Mouse (Mus musculus): ENCODE results near the gene Kif1c. TPM values are rescaled to one million over a fixed set of nuclear protein-coding genes. Genes with fewer than 3 reads are reported as not detected.

Gene Kif1c
- polyA plus RNA-seq, 1 experiment from 2014 or later: 2.3 TPM

- H3K27me3 ChIP-seq (replicated peaks; ENCODE audit: control insufficient read depth, insufficient read depth, low read length): no peaks in the 10 kb centered on the region
- H3K4me2 ChIP-seq (ENCODE audit: low read depth, low read length): no peak overlapping the region
- no peak overlapping the region for H3K4me3 ChIP-seq (ENCODE audit: low read length)
- no peaks in the 10 kb centered on the region for H3K9me3 ChIP-seq (ENCODE audit: control insufficient read depth, low read length)
- no peak overlapping the region for H3K9ac ChIP-seq (ENCODE audit: low read depth, low read length)
- H3K36me3 ChIP-seq (ENCODE audit: control insufficient read depth, insufficient read depth, low read length): no peaks in the 10 kb centered on the region
- no peak overlapping the region for H3K27ac ChIP-seq (ENCODE audit: low read length)
- WGBS: 83% methylated on average over 7 of the region's 7 CpGs
- no peak for ATAC-seq
- H3K4me1 ChIP-seq (ENCODE audit: control insufficient read depth, insufficient read depth, low read length): peaks cover 3% of the 10 kb centered on the region; the same call in 1 of the 2 replicates
These were observed 41.8 kb downstream of the Kif1c start for GRCm38 (mm10) chr11:70742117-70742516.

- H3K36me3 ChIP-seq (ENCODE audit: control insufficient read depth, insufficient read depth, low read length): no peaks in the 10 kb centered on the region
- H3K27ac ChIP-seq (ENCODE audit: low read length): no peak overlapping the region
- no peak overlapping the region for H3K4me2 ChIP-seq (ENCODE audit: low read depth, low read length)
- H3K9ac ChIP-seq (ENCODE audit: low read depth, low read length): no peak overlapping the region
- H3K9me3 ChIP-seq (ENCODE audit: control insufficient read depth, low read length): no peaks in the 10 kb centered on the region
- no peaks in the 10 kb centered on the region for H3K27me3 ChIP-seq (replicated peaks; ENCODE audit: control insufficient read depth, insufficient read depth, low read length)
- H3K4me1 ChIP-seq (ENCODE audit: control insufficient read depth, insufficient read depth, low read length): no peaks in the 10 kb centered on the region
- no peak for ATAC-seq
- 78% methylated on average over 12 of the region's 12 CpGs for WGBS
- H3K4me3 ChIP-seq (ENCODE audit: low read length): no peak overlapping the region
These were observed 42.5 kb downstream of the Kif1c start for GRCm38 (mm10) chr11:70742581-70743459.

GRCm38 (mm10) chr11:70745636-70746035, 45.3 kb downstream of the Kif1c start:
- peak; percentile 78 for ATAC-seq
- peak overlapping the region; percentile 5; the same call in 1 of the 2 replicates for H3K27ac ChIP-seq (ENCODE audit: low read length)
- WGBS: 57% methylated on average over 7 of the region's 7 CpGs
- no peak overlapping the region for H3K4me3 ChIP-seq (ENCODE audit: low read length)
- H3K9me3 ChIP-seq (ENCODE audit: control insufficient read depth, low read length): no peaks in the 10 kb centered on the region
- H3K4me2 ChIP-seq (ENCODE audit: low read depth, low read length): no peak overlapping the region
- H3K4me1 ChIP-seq (ENCODE audit: control insufficient read depth, insufficient read depth, low read length): 0 out of 2 replicates have a peak, but pooled peaks cover 3% of the 10 kb centered on the region
- no peaks in the 10 kb centered on the region for H3K36me3 ChIP-seq (ENCODE audit: control insufficient read depth, insufficient read depth, low read length)
- H3K27me3 ChIP-seq (replicated peaks; ENCODE audit: control insufficient read depth, insufficient read depth, low read length): no peaks in the 10 kb centered on the region
- no peak overlapping the region for H3K9ac ChIP-seq (ENCODE audit: low read depth, low read length)

- Histone ChIP-seq H3K4me3 (ENCODE audit: low read length) (no peak overlapping the region), H3K9ac (ENCODE audit: low read depth, low read length) (no peak overlapping the region), H3K4me2 (ENCODE audit: low read depth, low read length) (no peak overlapping the region), H3K27ac (ENCODE audit: low read length) (no peak overlapping the region; the same call in 1 of the 2 replicates), H3K36me3 (ENCODE audit: control insufficient read depth, insufficient read depth, low read length) (no peaks in the 10 kb centered on the region), H3K9me3 (ENCODE audit: control insufficient read depth, low read length) (no peaks in the 10 kb centered on the region), H3K27me3 (replicated peaks; ENCODE audit: control insufficient read depth, insufficient read depth, low read length) (no peaks in the 10 kb centered on the region), H3K4me1 (ENCODE audit: control insufficient read depth, insufficient read depth, low read length) (peaks cover 5% of the 10 kb centered on the region; the same call in 1 of the 2 replicates)
- no peak for ATAC-seq
- 71% methylated on average over 4 of the region's 4 CpGs for WGBS
These were observed 47.7 kb downstream of the Kif1c start for GRCm38 (mm10) chr11:70747876-70748545.

- H3K27me3 ChIP-seq (replicated peaks; ENCODE audit: control insufficient read depth, insufficient read depth, low read length): no peaks in the 10 kb centered on the region
- H3K36me3 ChIP-seq (ENCODE audit: control insufficient read depth, insufficient read depth, low read length): no peaks in the 10 kb centered on the region
- 59% methylated on average over 4 of the region's 4 CpGs for WGBS
- H3K4me2 ChIP-seq (ENCODE audit: low read depth, low read length): 0 out of 2 replicates have a peak overlapping the region, but pooled peaks have one; percentile 1
- H3K4me3 ChIP-seq (ENCODE audit: low read length): no peak overlapping the region
- H3K27ac ChIP-seq (ENCODE audit: low read length): peak overlapping the region; percentile 82
- peaks cover 12% of the 10 kb centered on the region for H3K4me1 ChIP-seq (ENCODE audit: control insufficient read depth, insufficient read depth, low read length)
- ATAC-seq: peak; percentile 96
- no peak overlapping the region for H3K9ac ChIP-seq (ENCODE audit: low read depth, low read length)
- no peaks in the 10 kb centered on the region for H3K9me3 ChIP-seq (ENCODE audit: control insufficient read depth, low read length)
These were observed 52.1 kb downstream of the Kif1c start for GRCm38 (mm10) chr11:70752337-70753017.

DNA sequence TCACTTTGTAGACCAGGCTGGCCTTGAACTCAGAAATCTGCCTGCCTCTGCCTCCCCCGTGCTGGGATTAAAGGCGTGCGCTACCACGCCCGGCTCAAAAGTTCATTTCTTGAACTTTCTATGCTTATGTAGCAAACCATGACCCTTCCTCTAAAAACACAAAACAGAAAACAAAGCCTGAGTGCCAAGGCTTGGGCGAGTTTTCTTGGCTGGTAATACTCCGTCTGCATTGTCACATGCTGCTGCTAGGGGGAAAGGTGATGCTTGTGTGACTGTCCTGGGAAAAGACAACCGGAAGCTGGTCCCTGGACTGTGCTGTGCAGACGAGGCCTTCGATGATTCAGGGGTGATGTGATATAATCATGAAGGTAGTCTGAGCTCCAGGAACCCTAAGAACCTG, 52.8 kb downstream of the Kif1c start:
- no peaks in the 10 kb centered on the region for H3K27me3 ChIP-seq (replicated peaks; ENCODE audit: control insufficient read depth, insufficient read depth, low read length)
- peak overlapping the region; percentile 89 for H3K27ac ChIP-seq (ENCODE audit: low read length)
- ATAC-seq: peak; percentile 34; the same call in 1 of the 2 replicates
- no peaks in the 10 kb centered on the region for H3K36me3 ChIP-seq (ENCODE audit: control insufficient read depth, insufficient read depth, low read length)
- no peak overlapping the region for H3K9ac ChIP-seq (ENCODE audit: low read depth, low read length)
- no peaks in the 10 kb centered on the region for H3K9me3 ChIP-seq (ENCODE audit: control insufficient read depth, low read length)
- no peak overlapping the region for H3K4me2 ChIP-seq (ENCODE audit: low read depth, low read length)
- H3K4me1 ChIP-seq (ENCODE audit: control insufficient read depth, insufficient read depth, low read length): peaks cover 9% of the 10 kb centered on the region
- 77% methylated on average over 10 of the region's 10 CpGs for WGBS
- H3K4me3 ChIP-seq (ENCODE audit: low read length): no peak overlapping the region

DNA sequence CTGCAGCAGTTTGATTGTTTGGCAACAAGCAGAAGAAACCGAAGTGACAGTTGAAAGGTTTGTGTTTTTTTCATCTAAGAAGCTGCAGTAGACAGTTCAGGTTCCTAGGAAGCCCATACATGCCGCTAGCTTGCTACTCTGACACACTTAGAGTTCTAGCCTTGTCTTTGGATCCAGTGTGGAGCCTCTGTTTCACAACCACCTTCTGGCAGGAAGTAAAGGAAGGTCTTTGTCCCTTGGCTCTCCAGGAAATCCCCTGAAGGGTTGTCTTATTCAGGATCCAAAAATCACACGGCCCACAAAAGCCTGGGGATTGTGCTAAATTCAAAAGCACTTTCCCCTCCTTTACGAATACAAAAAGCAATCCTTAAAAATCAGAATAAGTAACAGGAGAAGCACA, 54.1 kb downstream of the Kif1c start:
- 73% methylated on average over 4 of the region's 4 CpGs for WGBS
- Histone ChIP-seq H3K9ac (ENCODE audit: low read depth, low read length) (0 out of 2 replicates have a peak overlapping the region, but pooled peaks have one; percentile 5), H3K36me3 (ENCODE audit: control insufficient read depth, insufficient read depth, low read length) (no peaks in the 10 kb centered on the region), H3K4me3 (ENCODE audit: low read length) (no peak overlapping the region), H3K4me2 (ENCODE audit: low read depth, low read length) (no peak overlapping the region), H3K27me3 (replicated peaks; ENCODE audit: control insufficient read depth, insufficient read depth, low read length) (no peaks in the 10 kb centered on the region), H3K9me3 (ENCODE audit: control insufficient read depth, low read length) (no peaks in the 10 kb centered on the region), H3K27ac (ENCODE audit: low read length) (peak overlapping the region; percentile 70), H3K4me1 (ENCODE audit: control insufficient read depth, insufficient read depth, low read length) (peaks cover 9% of the 10 kb centered on the region)
- no peak for ATAC-seq

- WGBS: 54% methylated on average over 7 of the region's 7 CpGs
- Histone ChIP-seq H3K4me3 (ENCODE audit: low read length) (no peak overlapping the region), H3K27ac (ENCODE audit: low read length) (peak overlapping the region; percentile 70), H3K27me3 (replicated peaks; ENCODE audit: control insufficient read depth, insufficient read depth, low read length) (no peaks in the 10 kb centered on the region), H3K36me3 (ENCODE audit: control insufficient read depth, insufficient read depth, low read length) (no peaks in the 10 kb centered on the region), H3K4me1 (ENCODE audit: control insufficient read depth, insufficient read depth, low read length) (peaks cover 9% of the 10 kb centered on the region), H3K9me3 (ENCODE audit: control insufficient read depth, low read length) (no peaks in the 10 kb centered on the region), H3K9ac (ENCODE audit: low read depth, low read length) (0 out of 2 replicates have a peak overlapping the region, but pooled peaks have one; percentile 5), H3K4me2 (ENCODE audit: low read depth, low read length) (no peak overlapping the region)
- no peak for ATAC-seq
These were observed 54.6 kb downstream of the Kif1c start for GRCm38 (mm10) chr11:70754958-70755357.

- H3K27ac ChIP-seq (ENCODE audit: low read length): no peak overlapping the region
- peak overlapping the region; percentile 38; the same call in 1 of the 2 replicates for H3K9ac ChIP-seq (ENCODE audit: low read depth, low read length)
- H3K4me3 ChIP-seq (ENCODE audit: low read length): no peak overlapping the region
- H3K4me2 ChIP-seq (ENCODE audit: low read depth, low read length): no peak overlapping the region
- peak; percentile 41; the same call in 1 of the 2 replicates for ATAC-seq
- peaks cover 9% of the 10 kb centered on the region for H3K4me1 ChIP-seq (ENCODE audit: control insufficient read depth, insufficient read depth, low read length)
- H3K36me3 ChIP-seq (ENCODE audit: control insufficient read depth, insufficient read depth, low read length): no peaks in the 10 kb centered on the region
- no peaks in the 10 kb centered on the region for H3K27me3 ChIP-seq (replicated peaks; ENCODE audit: control insufficient read depth, insufficient read depth, low read length)
- WGBS: 8% methylated on average over 7 of the region's 7 CpGs
- H3K9me3 ChIP-seq (ENCODE audit: control insufficient read depth, low read length): no peaks in the 10 kb centered on the region
These were observed 55.3 kb downstream of the Kif1c start for GRCm38 (mm10) chr11:70755645-70756044.
